Mouse (Mus musculus): ENCODE results near the gene Zfp629.

The Zfp629 gene

DNA sequence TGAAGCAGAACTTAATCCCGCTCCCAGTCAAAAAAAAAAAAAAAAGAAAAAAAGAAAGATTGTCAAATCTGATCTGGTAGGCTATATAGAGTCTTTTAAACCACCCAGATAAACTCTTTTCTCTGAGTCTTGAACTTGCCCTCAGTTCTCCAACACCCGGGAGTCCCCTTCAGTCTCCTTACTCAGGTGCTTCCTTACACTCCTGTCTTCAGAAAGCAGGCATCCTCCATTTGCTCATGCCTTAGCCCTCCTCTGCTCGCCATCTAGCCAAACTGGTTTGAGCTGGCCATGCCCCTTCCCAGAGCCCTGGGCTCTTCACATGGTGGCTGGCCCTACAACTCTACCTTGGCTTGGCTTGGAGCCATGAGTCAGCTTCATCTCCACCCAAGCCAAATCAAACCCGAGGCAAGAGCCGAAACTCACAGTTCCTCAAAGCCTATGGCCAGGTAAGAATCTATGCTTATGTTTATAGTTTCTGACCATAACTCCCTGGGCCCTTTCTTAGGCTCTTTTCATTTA lies 54.2 kb downstream of the Zfp629 start, which contains the start of gene Tmem265:
TSS of gene Tmem265 (plus strand) at position 51 of the 519 bp plus-strand sequence.
- no peak for DNase-seq

- DNase-seq: no peak
Measured at GRCm38 (mm10) chr7:127560580-127560979, 55.0 kb downstream of the Zfp629 start.

Data from cerebellum, adult 11 months (tissue).